Mouse (Mus musculus) limb, embryonic 15.5 days (tissue): ENCODE data around the gene Gm20532. TPM values are rescaled to one million over a fixed set of nuclear protein-coding genes. Genes with fewer than 3 reads are reported as not detected.

Experiments used
- ATAC-seq: fragments of 200-750 bp; cut with Nextera tagmentation; 2 replicates; pipeline ENCODE4 v1.8.0; 2017; ENCODE audit warnings: low read depth, moderate TSS enrichment; ENCODE audit not compliant: insufficient number of reproducible peaks, low FRiP score, low TSS enrichment
- H3K27ac ChIP-seq: fragments of 300-500 bp; sonication (generic); 2 replicates; pipeline ENCODE4 v1.5.1; 2015; ENCODE audit warnings: moderate library complexity, mild to moderate bottlenecking, inconsistent platforms
- H3K27me3 ChIP-seq: fragments of 300-500 bp; sonication (generic); 2 replicates; pipeline ENCODE4 v1.6.1; 2015; ENCODE audit warnings: inconsistent platforms
- H3K36me3 ChIP-seq: fragments of 300-500 bp; sonication (generic); 2 replicates; pipeline ENCODE4 v1.6.1; 2015; ENCODE audit warnings: inconsistent platforms
- H3K4me1 ChIP-seq: fragments of 300-500 bp; sonication (generic); 2 replicates; pipeline ENCODE4 v1.6.1; 2015; ENCODE audit warnings: inconsistent platforms
- H3K4me2 ChIP-seq: fragments of 300-500 bp; sonication (generic); 2 replicates; pipeline ENCODE4 v1.6.1; 2015; ENCODE audit warnings: mild to moderate bottlenecking, inconsistent platforms
- H3K4me3 ChIP-seq: fragments of 300-500 bp; sonication (generic); 2 replicates; pipeline ENCODE4 v1.5.1; 2015; ENCODE audit warnings: mild to moderate bottlenecking, inconsistent platforms
- H3K9ac ChIP-seq: fragments of 300-500 bp; sonication (generic); 2 replicates; pipeline ENCODE4 v1.6.1; 2015; ENCODE audit warnings: inconsistent platforms
- H3K9me3 ChIP-seq: fragments of 300-500 bp; sonication (generic); 2 replicates; pipeline ENCODE4 v1.6.1; 2016; ENCODE audit warnings: inconsistent platforms
- WGBS: fragments of 180-500 bp; shearing (Covaris S2); methylation state at CpG from one replicate; pipeline ENCODE4 v1.1.7; 2015; 5-methylcytosine and 5-hydroxymethylcytosine counted together
- polyA plus RNA-seq: library from polyadenylated mRNA; unstranded; fragments of >200 nt; fragmentation: Nextera tagmentation; extraction: Ambion mirVana; gene quantifications from 2 replicates; pipeline ENCODE4 v1.2.1, GENCODE M21; 2015

Gene Gm20532
- polyA plus RNA-seq, 1 experiment from 2014 or later: not detected

- peak overlapping the region; percentile 69 for H3K4me3 ChIP-seq
- H3K36me3 ChIP-seq: peaks cover 42% of the 10 kb centered on the region
- H3K4me1 ChIP-seq: peaks cover 30% of the 10 kb centered on the region
- no peak for ATAC-seq
- WGBS: 3% methylated on average over 8 of the region's 8 CpGs
- H3K27ac ChIP-seq: peak overlapping the region; percentile 58; the same call in 1 of the 2 replicates
- H3K4me2 ChIP-seq: peak overlapping the region; percentile 74
- H3K9ac ChIP-seq: peak overlapping the region; percentile 78
- no peaks in the 10 kb centered on the region for H3K27me3 ChIP-seq
- H3K9me3 ChIP-seq: no peaks in the 10 kb centered on the region
These were observed 52.6 kb downstream of the Gm20532 start for GRCm38 (mm10) chr2:26639083-26639482.

- 2% methylated on average over 49 of the region's 49 CpGs for whole genome bisulfite sequencing
- peak; percentile 85 for ATAC-seq
- peak overlapping the region; percentile 69 for H3K4me3 ChIP-seq
These were observed 53.7 kb downstream of the Gm20532 start for GRCm38 (mm10) chr2:26639838-26640830.

GRCm38 (mm10) chr2:26641006-26641647, 54.7 kb downstream of the Gm20532 start:
- no peak overlapping the region for H3K4me2 ChIP-seq
- peaks cover 30% of the 10 kb centered on the region for H3K4me1 ChIP-seq
- no peak for ATAC-seq
- H3K27ac ChIP-seq: peak overlapping the region; percentile 84
- no peak overlapping the region for H3K4me3 ChIP-seq
- peaks cover 22% of the 10 kb centered on the region for H3K36me3 ChIP-seq
- H3K9me3 ChIP-seq: no peaks in the 10 kb centered on the region
- no peaks in the 10 kb centered on the region for H3K27me3 ChIP-seq
- WGBS: 70% methylated on average over 7 of the region's 7 CpGs
- H3K9ac ChIP-seq: no peak overlapping the region

More at GRCm38 (mm10) chr2:26639838-26640830, 53.7 kb downstream of the Gm20532 start:
- Histone ChIP-seq H3K4me1 (peaks cover 30% of the 10 kb centered on the region), H3K9me3 (no peaks in the 10 kb centered on the region), H3K4me2 (peak overlapping the region; percentile 74), H3K9ac (peak overlapping the region; percentile 78), H3K27ac (peak overlapping the region; percentile 84), H3K27me3 (no peaks in the 10 kb centered on the region), H3K36me3 (peaks cover 32% of the 10 kb centered on the region)

DNA sequence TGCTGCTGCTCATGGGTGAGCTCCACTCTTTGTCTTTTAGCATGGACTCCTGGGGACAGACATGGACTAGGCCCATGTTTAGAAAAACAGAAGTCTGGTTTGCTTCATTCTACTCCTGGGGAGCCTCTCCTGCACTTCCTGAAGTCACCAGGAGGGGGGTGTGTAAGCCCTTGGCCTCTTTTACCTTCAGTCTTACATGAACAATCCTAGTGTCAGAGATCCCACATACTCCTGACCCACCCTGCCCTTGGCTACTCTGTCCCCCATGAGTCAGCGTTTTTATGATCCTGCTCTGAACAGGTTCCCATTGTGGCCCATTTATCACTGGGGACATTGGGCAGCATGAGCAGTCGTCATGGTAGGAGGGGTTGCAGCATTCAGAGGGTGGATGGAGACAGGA, 57.5 kb downstream of the Gm20532 start:
- ATAC-seq: no peak
- Histone ChIP-seq H3K4me1 (peaks cover 12% of the 10 kb centered on the region), H3K4me3 (no peak overlapping the region), H3K27ac (no peak overlapping the region), H3K36me3 (no peaks in the 10 kb centered on the region), H3K9me3 (no peaks in the 10 kb centered on the region), H3K9ac (no peak overlapping the region), H3K27me3 (no peaks in the 10 kb centered on the region), H3K4me2 (no peak overlapping the region)
- 49% methylated on average over 2 of the region's 2 CpGs for WGBS

DNA sequence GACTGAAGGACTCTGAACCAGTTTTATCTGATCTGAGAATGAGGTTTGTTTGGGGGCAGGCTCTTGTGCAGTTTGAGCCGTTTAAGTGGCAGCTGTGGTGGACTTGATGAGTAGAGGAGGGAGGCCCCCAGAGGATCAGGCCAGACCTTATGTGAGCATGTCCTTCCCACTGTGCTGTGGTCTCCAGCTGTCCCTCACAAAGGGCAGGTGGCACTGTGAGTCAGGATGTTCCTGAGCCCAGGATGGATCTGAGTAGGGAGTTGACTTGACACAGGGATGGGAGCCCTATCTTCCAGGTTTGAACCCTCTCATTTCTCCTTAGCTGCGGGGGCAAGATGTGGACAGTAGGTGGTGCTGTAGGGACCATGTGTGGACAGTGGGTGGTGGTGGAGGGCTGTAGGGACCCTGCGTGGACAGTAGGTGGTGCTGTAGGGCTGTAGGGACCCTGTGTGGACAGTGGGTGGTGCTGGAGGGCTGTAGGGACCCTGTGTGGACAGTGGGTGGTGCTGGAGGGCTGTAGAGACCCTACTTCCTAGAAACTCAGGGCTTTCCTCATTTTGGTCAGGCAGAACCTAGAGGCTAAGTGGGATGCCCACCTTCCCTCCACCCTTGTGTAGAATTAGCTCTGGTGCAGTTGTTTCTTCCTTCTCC, 60.3 kb downstream of the Gm20532 start:
- H3K9me3 ChIP-seq: no peaks in the 10 kb centered on the region
- no peak overlapping the region for H3K4me3 ChIP-seq
- no peaks in the 10 kb centered on the region for H3K4me1 ChIP-seq
- H3K4me2 ChIP-seq: no peak overlapping the region
- no peak overlapping the region for H3K9ac ChIP-seq
- no peaks in the 10 kb centered on the region for H3K36me3 ChIP-seq
- ATAC-seq: peak; percentile 89
- H3K27ac ChIP-seq: no peak overlapping the region
- WGBS: 24% methylated on average over 3 of the region's 3 CpGs
- H3K27me3 ChIP-seq: no peaks in the 10 kb centered on the region

GRCm38 (mm10) chr2:26654687-26655086, 68.2 kb downstream of the Gm20532 start:
- no peaks in the 10 kb centered on the region for H3K27me3 ChIP-seq
- ATAC-seq: no peak
- WGBS: 80% methylated on average over 1 of the region's 1 CpGs
- H3K9ac ChIP-seq: no peak overlapping the region
- no peak overlapping the region for H3K27ac ChIP-seq
- no peak overlapping the region for H3K4me3 ChIP-seq
- no peaks in the 10 kb centered on the region for H3K9me3 ChIP-seq
- no peaks in the 10 kb centered on the region for H3K36me3 ChIP-seq
- H3K4me1 ChIP-seq: no peaks in the 10 kb centered on the region
- no peak overlapping the region for H3K4me2 ChIP-seq

- Histone ChIP-seq H3K4me2 (no peak overlapping the region), H3K27ac (no peak overlapping the region), H3K4me1 (peaks cover 6% of the 10 kb centered on the region; the same call in 1 of the 2 replicates), H3K9me3 (no peaks in the 10 kb centered on the region), H3K36me3 (no peaks in the 10 kb centered on the region), H3K27me3 (0 out of 2 replicates have a peak, but pooled peaks cover 3% of the 10 kb centered on the region), H3K4me3 (no peak overlapping the region), H3K9ac (no peak overlapping the region)
- no peak for ATAC-seq
- WGBS: 79% methylated on average over 2 of the region's 2 CpGs
These were observed 71.0 kb downstream of the Gm20532 start for GRCm38 (mm10) chr2:26657426-26657825.

DNA sequence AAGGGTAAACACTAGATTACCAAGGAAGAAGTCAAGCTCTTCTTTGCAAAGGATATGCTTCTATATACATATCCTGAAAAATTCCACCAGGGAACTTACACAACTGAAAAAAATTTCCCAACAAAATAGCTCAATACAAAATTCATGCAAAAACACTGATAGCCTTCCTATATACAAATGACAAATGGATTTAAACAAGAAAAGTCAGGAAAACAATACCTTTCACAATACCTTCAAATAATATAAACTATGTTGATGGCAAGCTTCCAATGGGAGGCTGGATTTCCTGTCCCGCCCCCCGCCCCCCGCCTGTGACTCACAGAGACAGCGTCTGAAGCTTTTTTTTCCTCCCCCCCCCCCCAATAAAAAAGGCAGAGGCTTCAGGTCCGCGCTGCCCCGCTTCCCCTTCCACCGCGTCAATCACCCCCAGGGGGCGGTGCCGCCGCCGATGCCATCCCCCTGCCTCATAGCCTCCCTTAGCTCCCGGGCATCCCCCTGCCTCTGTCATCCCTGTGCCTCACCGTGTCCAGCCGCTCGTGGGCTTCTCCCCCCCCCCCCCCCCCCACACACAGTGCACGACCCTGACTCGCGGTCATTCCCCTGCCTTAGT, 74.8 kb downstream of the Gm20532 start:
- 7% methylated on average over 17 of the region's 20 CpGs for WGBS
- no peak overlapping the region for H3K9ac ChIP-seq
- ATAC-seq: no peak

DNA sequence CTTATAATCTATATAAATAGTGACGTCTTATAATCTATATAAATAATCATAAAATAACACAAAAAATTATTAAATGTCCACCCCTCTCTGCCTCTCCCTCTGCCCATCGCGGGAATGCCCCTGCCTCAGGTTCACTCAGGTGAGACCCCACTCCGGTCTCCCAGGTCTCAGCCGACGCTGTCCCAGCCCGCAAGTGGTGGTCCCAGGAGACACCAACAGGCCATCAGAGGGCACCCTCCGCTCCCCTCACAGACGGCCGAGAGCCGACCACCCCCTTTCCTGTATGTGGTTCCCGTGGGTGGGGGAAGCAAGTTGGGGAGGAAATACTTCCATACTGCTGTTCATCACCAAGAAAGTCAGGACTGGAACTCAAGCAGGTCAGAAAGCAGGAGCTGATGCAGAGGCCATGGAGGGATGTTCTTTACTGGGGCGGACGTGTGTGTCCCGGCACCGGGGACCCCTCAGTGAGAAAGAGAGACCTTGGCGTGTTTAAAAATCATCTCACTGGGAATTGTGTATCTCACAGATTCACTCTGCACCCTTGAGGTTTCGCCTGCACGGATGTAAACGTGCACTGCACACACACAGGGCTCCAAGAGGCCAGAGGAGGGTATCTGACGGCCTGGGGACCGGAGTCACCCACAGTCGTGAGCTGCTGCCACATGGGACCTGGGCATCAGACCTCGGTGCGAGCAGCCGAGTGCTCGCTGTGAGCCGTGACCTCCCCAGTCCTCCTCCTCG, 75.5 kb downstream of the Gm20532 start:
- H3K9me3 ChIP-seq: no peaks in the 10 kb centered on the region
- H3K4me1 ChIP-seq: peaks cover 6% of the 10 kb centered on the region; the same call in 1 of the 2 replicates
- peak overlapping the region; percentile 23; the same call in 1 of the 2 replicates for H3K4me3 ChIP-seq
- 0 out of 2 replicates have a peak, but pooled peaks cover 6% of the 10 kb centered on the region for H3K27me3 ChIP-seq
- peak overlapping the region; percentile 47 for H3K4me2 ChIP-seq
- 40% methylated on average over 29 of the region's 29 CpGs for WGBS
- H3K27ac ChIP-seq: no peak overlapping the region
- ATAC-seq: no peak
- no peaks in the 10 kb centered on the region for H3K36me3 ChIP-seq
- H3K9ac ChIP-seq: no peak overlapping the region

More for the DNA sequence above, 74.8 kb downstream of the Gm20532 start:
- Histone ChIP-seq H3K4me2 (peak overlapping the region; percentile 47), H3K4me1 (peaks cover 6% of the 10 kb centered on the region; the same call in 1 of the 2 replicates), H3K27ac (no peak overlapping the region), H3K9me3 (no peaks in the 10 kb centered on the region), H3K4me3 (peak overlapping the region; percentile 23), H3K27me3 (0 out of 2 replicates have a peak, but pooled peaks cover 6% of the 10 kb centered on the region), H3K36me3 (no peaks in the 10 kb centered on the region)

- no peak for ATAC-seq
- 68% methylated on average over 13 of the region's 13 CpGs for WGBS
- no peak overlapping the region for H3K27ac ChIP-seq
These were observed 76.1 kb downstream of the Gm20532 start for GRCm38 (mm10) chr2:26662509-26662882.

More at GRCm38 (mm10) chr2:26662509-26662882, 76.1 kb downstream of the Gm20532 start:
- no peaks in the 10 kb centered on the region for H3K36me3 ChIP-seq
- no peak overlapping the region for H3K4me2 ChIP-seq
- H3K27me3 ChIP-seq: 0 out of 2 replicates have a peak, but pooled peaks cover 6% of the 10 kb centered on the region
- H3K4me3 ChIP-seq: no peak overlapping the region
- peaks cover 6% of the 10 kb centered on the region; the same call in 1 of the 2 replicates for H3K4me1 ChIP-seq
- no peaks in the 10 kb centered on the region for H3K9me3 ChIP-seq
- no peak overlapping the region for H3K9ac ChIP-seq
